ENCODE assay signal across 8 mouse cellular contexts in genomic region chr9:27288442-27288841, GRCm38 (mm10). TPM values are rescaled to one million over a fixed set of nuclear protein-coding genes. Genes with fewer than 3 reads are reported as not detected.
A peak's percentile ranks its signal among the peaks of the same experiment; 100 is the strongest.
DNase-seq lines count a peak whose midpoint lies in the region; ATAC-seq lines count a peak whose summit lies in the region.
"Had no signal": no experiment of that assay in that cellular context is flagged by ENCODE, and none has a peak within 500 bp of the region (broad histone marks: within the 10 kb centered on the region; RNA-seq: fewer than 3 reads in every experiment).

No protein-coding gene starts in this region.

- H3K27me3 ChIP-seq in embryonic facial prominence, embryonic 15.5 days = no peaks in the 10 kb centered on the region

- 0 out of 2 replicates have a peak, but pooled peaks have one; percentile 49 for ATAC-seq in embryonic facial prominence, embryonic 15.5 days (ENCODE audit: insufficient number of reproducible peaks, low FRiP score, low TSS enrichment, low read depth)
- no peak for ATAC-seq in CD4-positive, CD25-positive, alpha-beta regulatory T cell, adult 4 months

- peaks cover 16% of the 10 kb centered on the region for H3K4me1 ChIP-seq in embryonic facial prominence, embryonic 15.5 days

- WGBS in embryonic facial prominence, embryonic 15.5 days = 8% methylated on average over 7 of the region's 7 CpGs

- H3K9ac ChIP-seq in embryonic facial prominence, embryonic 15.5 days = no peak overlapping the region

- H3K9me3 ChIP-seq in embryonic facial prominence, embryonic 15.5 days (replicated peaks) = no peaks in the 10 kb centered on the region

- peak; percentile 16 for DNase-seq in kidney, postnatal 10 days
- no peak for DNase-seq in kidney, adult 8-10 months
- DNase-seq in adrenal gland, postnatal 25 days = peak; percentile 31
- peak; percentile 69 for DNase-seq in mesoderm, embryonic 11.5 days (ENCODE audit: low read depth, low spot score)
- DNase-seq in gastrocnemius, postnatal 25 days = no peak

- no peak overlapping the region for H3K4me3 ChIP-seq in embryonic facial prominence, embryonic 15.5 days (replicated peaks)
- H3K4me3 ChIP-seq: erythroblast, embryonic 14.5 days had no signal

- H3K4me2 ChIP-seq in embryonic facial prominence, embryonic 15.5 days (replicated peaks) = no peak overlapping the region

- no peak overlapping the region for H3K27ac ChIP-seq in embryonic facial prominence, embryonic 15.5 days (replicated peaks)

- no peaks in the 10 kb centered on the region for H3K36me3 ChIP-seq in embryonic facial prominence, embryonic 15.5 days

RNA-seq across cellular contexts. Expression of gene Igsf9b, which starts 10.6 kb away (rescaled TPM):
- 6.7 TPM in 2 replicates for total RNA-seq in adrenal gland, postnatal 25 days (2021)
- polyA plus RNA-seq in embryonic facial prominence, embryonic 15.5 days (2015; fragmentation: Nextera tagmentation; extraction: Ambion mirVana) = 2.6 and 2.8 TPM in 2 replicates
- polyA plus RNA-seq in CD4-positive, CD25-positive, alpha-beta regulatory T cell, adult 4 months (2017; shearing (Covaris generic)) = 1 to 10 TPM; 1.3 to 2.3 TPM
- 1 to 10 TPM; 2.0 to 5.8 TPM for total RNA-seq in gastrocnemius, postnatal 25 days (2021)
- polyA plus RNA-seq: erythroblast, embryonic 14.5 days had no signal

Comparison
In these comparisons a context has a peak if more than half of its experiments do, and no peak if none do; other contexts are left out.
1. DNase-seq: peak in kidney, postnatal 10 days (single experiment), adrenal gland, postnatal 25 days (single experiment) and mesoderm, embryonic 11.5 days (single experiment); none in kidney, adult 8-10 months (0 of 2) and gastrocnemius, postnatal 25 days (single experiment).